Mouse (Mus musculus) embryonic stem cell, embryonic (primary cell): ENCODE measurements at regions not wholly inside any gene's neighbourhood (a gene's known extent, or its start where the extent isn't known, plus 50 kb on each side); places are given as distances from the start of the nearest gene placed in this dataset.

Experiments
- CTCF ChIA-PET, 4 experiments: fragments of 300-600 bp in 2 of 4; fragments of 350-600 bp in 2 of 4; sonication (Branson Sonifier 250); formaldehyde crosslinking; loops; one replicate each; lab custom pipeline; 2022; ENCODE audit warnings: inconsistent platforms in 2 of 4; lab: Charles Lee
- POLR2A ChIA-PET, 4 experiments: fragments of 300-600 bp in 2 of 4; fragments of 350-600 bp in 2 of 4; sonication (Branson Sonifier 250); formaldehyde crosslinking; loops; one replicate each; lab custom pipeline; 2022; ENCODE audit warnings: antibody characterized with exemption in 4 of 4, inconsistent platforms in 1 of 4; lab: Charles Lee

- ChIA-PET CTCF (no interaction called here), POLR2A (no interaction called here)
These were observed 470.6 kb downstream of the Kctd12 start for GRCm38 (mm10) chr14:102511691-102512383.

GRCm38 (mm10) chr14:102510387-102510786 is 472.1 kb downstream of the Kctd12 start:
- POLR2A ChIA-PET: no interaction called here
- CTCF ChIA-PET: no interaction called here

- POLR2A ChIA-PET: no interaction called here
- CTCF ChIA-PET: no interaction called here
These were observed 476.6 kb downstream of the Kctd12 start for GRCm38 (mm10) chr14:102505696-102506321.

- CTCF ChIA-PET: no interaction called here
- POLR2A ChIA-PET: no interaction called here
These were observed 485.3 kb downstream of the Kctd12 start for GRCm38 (mm10) chr14:102497179-102497578.

- CTCF ChIA-PET: no interaction called here
- POLR2A ChIA-PET: interaction anchor here in 1 of 4 experiments (0.6 kb wide), 1 partner anchor 772 kb away, joined by 5 read pairs; no protein-coding TSS in a partner anchor
These were observed 490.1 kb downstream of the Kctd12 start for GRCm38 (mm10) chr14:102492376-102492775.

GRCm38 (mm10) chr14:102491205-102491604 is 491.2 kb downstream of the Kctd12 start:
- CTCF ChIA-PET: no interaction called here
- POLR2A ChIA-PET: no interaction called here

GRCm38 (mm10) chr14:102477162-102477561 is 505.3 kb downstream of the Kctd12 start:
- POLR2A ChIA-PET: no interaction called here
- CTCF ChIA-PET: no interaction called here

GRCm38 (mm10) chr14:102469326-102469725 is 513.1 kb downstream of the Kctd12 start:
- ChIA-PET CTCF (no interaction called here), POLR2A (interaction anchor here in 1 of 4 experiments (0.7 kb wide), 1 partner anchor 57 kb away, joined by 3 read pairs; no protein-coding TSS in a partner anchor)

GRCm38 (mm10) chr14:102461001-102461400 is 521.4 kb downstream of the Kctd12 start:
- ChIA-PET CTCF (no interaction called here), POLR2A (no interaction called here)

- CTCF ChIA-PET: no interaction called here
These were observed 542.7 kb downstream of the Kctd12 start for GRCm38 (mm10) chr14:102439738-102440137.

GRCm38 (mm10) chr14:102403397-102404115 is 578.9 kb downstream of the Kctd12 start:
- POLR2A ChIA-PET: no interaction called here
- CTCF ChIA-PET: no interaction called here

More at GRCm38 (mm10) chr14:102439738-102440137, 542.7 kb downstream of the Kctd12 start:
- POLR2A ChIA-PET: interaction anchor here in 1 of 4 experiments (0.6 kb wide), 1 partner anchor 523 kb away, joined by 5 read pairs; no protein-coding TSS in a partner anchor

GRCm38 (mm10) chr14:102402061-102402689 is 580.3 kb downstream of the Kctd12 start:
- POLR2A ChIA-PET: no interaction called here
- CTCF ChIA-PET: no interaction called here

GRCm38 (mm10) chr14:102396036-102396734 is 586.3 kb downstream of the Kctd12 start:
- POLR2A ChIA-PET: no interaction called here
- CTCF ChIA-PET: no interaction called here

- CTCF ChIA-PET: no interaction called here
- POLR2A ChIA-PET: no interaction called here
These were observed 590.1 kb downstream of the Kctd12 start for GRCm38 (mm10) chr14:102392351-102392750.

GRCm38 (mm10) chr14:102372994-102373567 is 609.4 kb downstream of the Kctd12 start:
- ChIA-PET POLR2A (interaction anchor here in 1 of 4 experiments (0.5 kb wide), 1 partner anchor 363 kb away, joined by 3 read pairs; no protein-coding TSS in a partner anchor), CTCF (interaction anchor here in 1 of 4 experiments (0.6 kb wide), 1 partner anchor 426 kb away, joined by 3 read pairs; no protein-coding TSS in a partner anchor)

- ChIA-PET POLR2A (no interaction called here), CTCF (no interaction called here)
These were observed 620.8 kb downstream of the Kctd12 start for GRCm38 (mm10) chr14:102361589-102361988.

GRCm38 (mm10) chr14:102329409-102329808 is 599.7 kb downstream of the Lmo7 start:
- ChIA-PET POLR2A (no interaction called here), CTCF (interaction anchor here in 1 of 4 experiments (0.7 kb wide), 1 partner anchor 165 kb away, joined by 5 read pairs; no protein-coding TSS in a partner anchor)

- ChIA-PET POLR2A (no interaction called here), CTCF (no interaction called here)
These were observed 576.6 kb downstream of the Lmo7 start for GRCm38 (mm10) chr14:102306332-102306731.
